ENCODE assay signal across 1 mouse cellular context in genomic region chr10:86757724-86758123, GRCm38 (mm10).
TF ChIP-seq lines count a peak whose summit lies in the region.

No protein-coding gene starts in this region.

TF ChIP-seq in MEL, 35 proteins besides CTCF, POLR2A, EP300 and RAD21 (continued from another document):
- TF ChIP-seq NELFE (IDR thresholded peaks at IDR 0.05; ENCODE audit: low read depth, low read length), result no peak
- TF ChIP-seq MXI1 (IDR thresholded peaks at IDR 0.05; ENCODE audit: low read depth, low read length), result no peak
- no peak for TF ChIP-seq MYC (IDR thresholded peaks at IDR 0.05; ENCODE audit: low read depth, low read length)
- TF ChIP-seq TCF12 (IDR thresholded peaks at IDR 0.05; ENCODE audit: low read depth, low read length), result peak; percentile 68
- TF ChIP-seq SIN3A (IDR thresholded peaks at IDR 0.05; ENCODE audit: low read length), result peak; percentile 53; the same call in 1 of the 2 replicates
- peak; percentile 51; the same call in 1 of the 2 replicates for TF ChIP-seq MYB (IDR thresholded peaks at IDR 0.05; ENCODE audit: low read depth, low read length)
- TF ChIP-seq JUND (IDR thresholded peaks at IDR 0.05; ENCODE audit: low read depth, low read length), result no peak
- TF ChIP-seq ZNF384 (IDR thresholded peaks at IDR 0.05; ENCODE audit: low read depth, low read length), result no peak
- TF ChIP-seq SMC3 (IDR thresholded peaks at IDR 0.05; ENCODE audit: low read depth, low read length), result no peak
- TF ChIP-seq ELF1 (IDR thresholded peaks at IDR 0.05; ENCODE audit: low read depth, low read length), result no peak
- TF ChIP-seq NRF1 (IDR thresholded peaks at IDR 0.05; ENCODE audit: insufficient read depth, low read depth, low read length, poor library complexity, severe bottlenecking), result no peak
- no peak for TF ChIP-seq USF2 (IDR thresholded peaks at IDR 0.05; ENCODE audit: borderline replicate concordance in 1 of 2, insufficient read depth in 1 of 2, low read depth in 1 of 2, low read length in 2 of 2)
- no peak for TF ChIP-seq MAZ (IDR thresholded peaks at IDR 0.05; ENCODE audit: low read depth, low read length)
- no peak for TF ChIP-seq POLR2AphosphoS2 (IDR thresholded peaks at IDR 0.05; ENCODE audit: low read length)
- TF ChIP-seq MAFK (IDR thresholded peaks at IDR 0.05; ENCODE audit: borderline replicate concordance, low read depth, low read length), result peak; percentile 8; the same call in 1 of the 2 replicates
